Mouse (Mus musculus) heart, embryonic 10.5 days (tissue): Measurements from ENCODE around the gene Gm15319. TPM values are rescaled to one million over a fixed set of nuclear protein-coding genes. Genes with fewer than 3 reads are reported as not detected.
A peak's percentile ranks its signal among the peaks of the same experiment; 100 is the strongest.
"Not testable (repeated sequence)": the region's sequence is repeated elsewhere in the genome, so short reads cannot be mapped to it uniquely, and the experiment has no call there.

Experiments
- DNase-seq: peaks from one replicate; pipeline ENCODE4 v3.0.0-alpha.2; 2017; ENCODE audit warnings: low spot score
- H3K27ac ChIP-seq: fragments of 300-500 bp; sonication (generic); 2 replicates; pipeline ENCODE4 v1.5.1; 2016; ENCODE audit warnings: mild to moderate bottlenecking
- H3K27me3 ChIP-seq: fragments of 300-500 bp; sonication (generic); 2 replicates; pipeline ENCODE4 v1.6.1; 2016; ENCODE audit warnings: mild to moderate bottlenecking; ENCODE audit not compliant: poor library complexity, insufficient read depth, severe bottlenecking
- H3K36me3 ChIP-seq: fragments of 300-500 bp; sonication (generic); 2 replicates; pipeline ENCODE4 v1.6.1; 2016; ENCODE audit warnings: mild to moderate bottlenecking, moderate library complexity
- H3K4me1 ChIP-seq: fragments of 300-500 bp; sonication (generic); 2 replicates; pipeline ENCODE4 v1.6.1; 2016; ENCODE audit warnings: mild to moderate bottlenecking
- H3K4me3 ChIP-seq: fragments of 300-500 bp; sonication (generic); 2 replicates; pipeline ENCODE4 v1.5.1; 2016; ENCODE audit warnings: mild to moderate bottlenecking, moderate library complexity
- H3K9me3 ChIP-seq: fragments of 300-500 bp; sonication (generic); 2 replicates; pipeline ENCODE4 v1.6.1; 2016; ENCODE audit warnings: mild to moderate bottlenecking, moderate library complexity
- WGBS: fragments of 180-500 bp; shearing (Covaris S2); methylation state at CpG from one replicate; pipeline ENCODE4 v1.1.7; 2016; 5-methylcytosine and 5-hydroxymethylcytosine counted together
- polyA plus RNA-seq: library from polyadenylated mRNA; unstranded; fragments of >200 nt; fragmentation: Nextera tagmentation; extraction: Ambion mirVana; gene quantifications from 2 replicates; pipeline ENCODE4 v1.2.1, GENCODE M21; 2016

The Gm15319 gene
- polyA plus RNA-seq: 0.13 TPM in 1 of 2 replicates, not detected in the other

- not testable (repeated sequence) for H3K27me3 ChIP-seq, H3K36me3 ChIP-seq, DNase-seq, H3K9me3 ChIP-seq, H3K4me1 ChIP-seq, H3K4me3 ChIP-seq, H3K27ac ChIP-seq
- WGBS: no CpG with 5 or more reads among the region's 2 CpGs
Measured at GRCm38 (mm10) chr8:20363110-20363509, at the start of gene Gm15319. TSS of gene Gm15319 (minus strand) at chr8:20363210.

DNA sequence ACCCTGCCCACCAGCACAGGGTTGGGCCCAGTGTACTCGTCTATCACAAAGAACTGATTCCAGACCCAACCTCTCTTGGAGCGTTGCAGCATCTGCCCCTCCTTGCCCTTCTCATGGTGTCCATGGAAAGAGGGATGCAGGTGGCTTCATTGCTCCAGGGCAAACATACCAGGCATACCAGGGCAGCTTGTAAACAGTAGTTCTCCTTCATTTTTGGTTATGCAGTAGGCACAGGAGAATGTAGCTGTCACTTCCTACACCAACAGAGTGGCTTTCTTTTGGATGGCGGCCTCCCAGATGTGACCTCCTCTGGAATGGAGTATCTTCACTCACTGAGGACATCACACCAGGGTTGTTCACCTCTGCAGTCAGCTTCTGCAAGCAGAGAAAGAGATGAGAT is 47.3 kb upstream of the Gm15319 start:
- H3K27me3 ChIP-seq, H3K9me3 ChIP-seq, H3K36me3 ChIP-seq, DNase-seq, H3K27ac ChIP-seq, H3K4me3 ChIP-seq, H3K4me1 ChIP-seq: not testable (repeated sequence)
- WGBS: 75% methylated on average over 1 of the region's 3 CpGs

DNA sequence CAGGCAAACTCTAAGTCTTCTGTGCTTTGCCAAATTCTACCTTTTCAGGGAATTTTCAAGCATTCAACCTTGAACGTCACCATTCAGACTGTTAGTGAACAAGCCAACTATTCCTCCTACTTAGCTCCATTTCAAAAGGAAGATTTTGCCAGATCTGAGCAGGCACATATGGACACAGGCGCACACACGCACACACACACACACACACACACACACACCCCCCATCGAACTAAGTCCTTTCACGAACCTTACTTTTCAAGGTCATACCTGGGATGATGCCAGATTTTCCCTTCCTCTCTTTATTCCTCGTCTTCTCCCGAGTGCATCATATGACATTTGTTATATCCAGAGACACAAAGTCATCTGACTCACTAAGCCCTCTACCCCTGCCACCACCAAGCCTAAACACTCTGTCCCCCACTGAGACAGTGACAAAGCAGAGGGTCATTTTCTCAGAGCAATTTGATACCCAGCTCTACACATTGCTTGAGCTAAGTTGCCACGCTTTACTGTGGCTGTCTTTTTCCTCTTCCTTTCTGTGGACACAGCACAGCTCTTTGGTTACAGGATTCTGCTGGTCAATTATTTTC is 45.5 kb upstream of the Gm15319 start:
- H3K9me3 ChIP-seq, H3K4me1 ChIP-seq, H3K27ac ChIP-seq, H3K4me3 ChIP-seq, H3K27me3 ChIP-seq, H3K36me3 ChIP-seq: not testable (repeated sequence)
- DNase-seq: peak; percentile 62
- WGBS: 92% methylated on average over 8 of the region's 8 CpGs

DNA sequence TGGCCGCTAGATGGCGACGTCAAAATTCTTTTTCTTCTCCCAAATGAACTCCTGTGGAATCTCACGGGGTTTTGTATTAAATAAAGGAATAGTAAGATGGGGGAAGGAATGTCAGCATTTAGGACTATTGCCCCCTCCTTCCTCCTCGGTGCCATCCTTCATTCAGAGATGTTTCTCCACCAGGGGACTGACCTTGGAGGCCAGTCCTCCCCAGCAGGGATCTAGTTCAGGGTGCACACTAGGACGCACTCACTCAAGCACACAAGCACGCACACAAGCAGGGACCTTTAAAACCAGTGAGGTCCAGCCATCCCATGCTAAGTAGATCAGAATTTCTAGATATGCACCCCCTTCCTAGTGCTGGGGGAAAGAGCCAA is 26.3 kb upstream of the Gm15319 start:
- H3K4me1 ChIP-seq, H3K4me3 ChIP-seq, H3K27me3 ChIP-seq, H3K27ac ChIP-seq, DNase-seq, H3K9me3 ChIP-seq, H3K36me3 ChIP-seq: not testable (repeated sequence)
- 38% methylated on average over 6 of the region's 7 CpGs for WGBS

- DNase-seq, H3K4me3 ChIP-seq, H3K4me1 ChIP-seq, H3K36me3 ChIP-seq, H3K27ac ChIP-seq, H3K27me3 ChIP-seq, H3K9me3 ChIP-seq: not testable (repeated sequence)
- 41% methylated on average over 4 of the region's 7 CpGs for WGBS
Measured at GRCm38 (mm10) chr8:20388706-20389362, 25.8 kb upstream of the Gm15319 start.

- peak; percentile 51 for DNase-seq
- H3K9me3 ChIP-seq, H3K4me3 ChIP-seq, H3K27ac ChIP-seq, H3K27me3 ChIP-seq, H3K4me1 ChIP-seq, H3K36me3 ChIP-seq: not testable (repeated sequence)
- WGBS: 75% methylated on average over 2 of the region's 8 CpGs
Measured at GRCm38 (mm10) chr8:20387121-20387794, 24.2 kb upstream of the Gm15319 start.

GRCm38 (mm10) chr8:20384990-20385389 is 22.0 kb upstream of the Gm15319 start:
- not testable (repeated sequence) for DNase-seq, H3K4me3 ChIP-seq, H3K9me3 ChIP-seq, H3K27ac ChIP-seq, H3K36me3 ChIP-seq, H3K27me3 ChIP-seq, H3K4me1 ChIP-seq
- 53% methylated on average over 1 of the region's 2 CpGs for WGBS

- not testable (repeated sequence) for H3K4me3 ChIP-seq, H3K27me3 ChIP-seq, H3K9me3 ChIP-seq, DNase-seq, H3K27ac ChIP-seq, H3K36me3 ChIP-seq, H3K4me1 ChIP-seq
- 95% methylated on average over 9 of the region's 9 CpGs for WGBS
Measured at GRCm38 (mm10) chr8:20384131-20384530, 21.1 kb upstream of the Gm15319 start.

DNA sequence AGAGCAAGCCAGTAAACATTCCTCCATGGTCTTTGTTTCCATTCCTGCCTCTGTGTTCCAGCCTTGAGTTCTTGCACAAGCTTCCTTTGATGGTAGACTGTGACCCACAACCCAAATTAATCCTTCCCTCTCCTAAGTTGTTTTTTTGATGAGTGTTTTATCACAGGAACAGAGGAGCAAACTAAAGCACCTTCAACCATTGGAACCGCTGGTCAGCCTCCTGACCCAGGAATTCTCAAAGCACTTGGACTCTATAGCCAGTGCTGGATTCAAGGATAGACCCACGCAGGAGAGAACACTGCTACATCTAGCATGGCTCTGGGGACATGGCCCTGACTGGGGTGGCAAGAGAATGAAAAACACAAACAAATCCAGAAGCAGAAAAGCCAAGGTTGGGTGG is 19.1 kb upstream of the Gm15319 start:
- WGBS: 73% methylated on average over 2 of the region's 2 CpGs
- H3K9me3 ChIP-seq, H3K27ac ChIP-seq, H3K27me3 ChIP-seq, DNase-seq, H3K4me1 ChIP-seq, H3K36me3 ChIP-seq, H3K4me3 ChIP-seq: not testable (repeated sequence)

- H3K4me1 ChIP-seq, H3K27ac ChIP-seq, H3K9me3 ChIP-seq, H3K4me3 ChIP-seq, DNase-seq, H3K27me3 ChIP-seq, H3K36me3 ChIP-seq: not testable (repeated sequence)
- 93% methylated on average over 2 of the region's 3 CpGs for WGBS
Measured at GRCm38 (mm10) chr8:20381637-20382036, 18.6 kb upstream of the Gm15319 start.

GRCm38 (mm10) chr8:20381239-20381620 is 18.2 kb upstream of the Gm15319 start:
- not testable (repeated sequence) for H3K4me3 ChIP-seq, H3K4me1 ChIP-seq, H3K9me3 ChIP-seq, H3K27ac ChIP-seq, H3K27me3 ChIP-seq, DNase-seq, H3K36me3 ChIP-seq
- WGBS: 93% methylated on average over 3 of the region's 5 CpGs

DNA sequence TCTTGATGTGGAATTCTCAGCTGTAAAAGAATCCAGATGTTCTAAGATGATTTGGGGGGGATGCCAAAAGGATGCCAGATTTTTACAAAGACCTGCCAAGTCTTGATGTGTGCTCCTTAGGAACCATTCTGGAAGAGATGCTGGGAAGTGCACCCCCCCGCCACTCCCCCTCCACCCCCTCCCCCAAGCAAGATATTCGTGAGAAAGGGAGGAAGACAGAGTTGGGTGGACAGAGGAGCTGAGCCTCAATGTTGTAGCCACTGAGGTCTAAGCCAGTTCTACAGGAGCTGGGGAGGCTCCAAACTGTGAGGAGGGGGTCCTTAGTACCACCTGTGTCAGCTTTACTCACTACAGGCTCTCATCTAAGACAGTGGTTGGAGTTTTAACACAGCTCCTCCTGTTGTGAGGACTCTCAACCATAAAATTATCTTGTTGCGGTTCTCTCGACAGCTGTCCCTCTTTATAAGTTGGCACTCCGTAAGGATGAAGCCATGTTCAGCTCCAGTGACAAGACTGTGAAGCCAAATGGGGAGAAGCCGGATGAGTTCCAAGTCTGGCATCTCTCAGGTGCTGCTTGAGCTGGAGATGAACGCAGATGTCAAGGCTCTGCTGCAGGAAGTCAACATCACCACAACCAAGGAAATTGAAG is 17.7 kb upstream of the Gm15319 start:
- not testable (repeated sequence) for H3K27me3 ChIP-seq, H3K4me1 ChIP-seq, H3K27ac ChIP-seq, H3K36me3 ChIP-seq, H3K4me3 ChIP-seq, H3K9me3 ChIP-seq, DNase-seq
- 84% methylated on average over 7 of the region's 7 CpGs for WGBS

DNA sequence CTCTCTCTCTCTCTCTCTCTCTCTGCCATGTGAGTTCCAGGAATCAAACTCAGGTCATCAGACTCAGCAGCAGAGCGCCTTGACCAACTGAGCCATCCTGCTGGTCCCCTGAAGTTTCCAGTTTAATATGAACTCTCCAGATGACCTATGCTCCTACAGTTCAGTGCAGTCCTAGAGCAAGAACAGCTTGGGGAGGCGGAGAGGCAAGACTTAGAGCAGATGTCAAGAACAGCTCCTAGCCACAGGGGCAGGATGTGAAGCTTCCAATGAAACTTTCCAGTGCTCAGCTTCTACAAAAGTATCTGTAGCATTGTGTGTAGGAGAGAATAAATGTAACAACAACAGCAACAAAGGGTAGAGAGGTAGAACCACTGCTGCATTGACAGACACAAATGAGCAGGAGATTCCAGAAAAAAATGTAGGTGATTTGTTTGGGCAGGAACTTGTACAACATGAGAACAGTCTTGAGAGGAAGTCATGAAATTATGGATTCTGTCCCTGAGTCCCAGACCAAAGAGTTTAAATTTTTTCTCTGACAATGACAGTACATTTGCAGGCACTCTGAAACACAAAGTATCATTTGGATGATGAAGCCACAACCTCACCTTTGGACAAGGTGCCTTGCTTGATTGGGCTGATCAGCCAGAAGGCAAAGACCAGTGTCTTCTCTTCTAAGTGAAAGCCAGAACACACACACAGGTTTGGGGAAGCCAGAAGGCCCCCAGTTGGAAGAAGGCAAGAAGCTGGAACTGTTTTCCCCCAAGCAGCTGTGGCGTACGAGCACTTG is 16.8 kb upstream of the Gm15319 start:
- H3K9me3 ChIP-seq, DNase-seq, H3K27ac ChIP-seq, H3K36me3 ChIP-seq, H3K4me1 ChIP-seq, H3K27me3 ChIP-seq, H3K4me3 ChIP-seq: not testable (repeated sequence)
- WGBS: 63% methylated on average over 1 of the region's 4 CpGs
